Mouse (Mus musculus) kidney, postnatal 14 days (tissue): ENCODE measurements around the gene Pan2.
"Not testable (repeated sequence)": the region's sequence is repeated elsewhere in the genome, so short reads cannot be mapped to it uniquely, and the experiment has no call there.

Experiments used
- DNase-seq: peaks from one replicate; pipeline ENCODE4 v3.0.0; 2022; ENCODE audit warnings: mixed read lengths

Gene Pan2

GRCm38 (mm10) chr10:128303126-128304021 lies at the start of gene Pan2:
Gene Pan2, plus strand, starts transcription at chr10:128303335.
- DNase-seq, result peak; percentile 100

GRCm38 (mm10) chr10:128253677-128254255 lies 49.4 kb upstream of the Pan2 start, which contains the start of gene Apon:
Gene Apon, plus strand, starts transcription at chr10:128254096.
- no peak for DNase-seq

GRCm38 (mm10) chr10:128255925-128256324 lies 47.2 kb upstream of the Pan2 start:
- DNase-seq, result no peak

DNA sequence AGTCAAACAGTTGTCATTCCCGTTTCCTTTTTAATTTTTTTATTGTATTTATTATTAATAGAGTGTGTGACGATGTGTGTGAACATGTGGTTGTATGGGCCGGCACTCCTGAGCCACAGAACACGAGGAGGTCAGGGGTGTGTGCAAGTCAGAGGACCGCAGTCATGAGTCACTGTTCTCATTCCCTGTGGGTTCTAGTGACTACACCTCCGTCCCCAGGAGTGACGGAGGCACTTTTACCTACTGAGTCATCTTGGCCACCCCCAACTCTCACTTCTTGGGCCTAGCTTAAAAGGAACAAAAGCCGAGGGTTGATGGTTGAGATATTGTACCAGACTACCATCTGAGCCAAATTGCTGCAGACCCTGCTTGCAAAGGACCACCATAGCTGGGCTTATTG lies 46.8 kb upstream of the Pan2 start:
- no peak for DNase-seq

GRCm38 (mm10) chr10:128258953-128259352 lies 44.2 kb upstream of the Pan2 start:
- no peak for DNase-seq

GRCm38 (mm10) chr10:128259946-128260345 lies 43.2 kb upstream of the Pan2 start:
- no peak for DNase-seq

GRCm38 (mm10) chr10:128260376-128260775 lies 42.8 kb upstream of the Pan2 start:
- DNase-seq, result not testable (repeated sequence)

GRCm38 (mm10) chr10:128262300-128262699 lies 40.8 kb upstream of the Pan2 start:
- DNase-seq, result no peak

DNA sequence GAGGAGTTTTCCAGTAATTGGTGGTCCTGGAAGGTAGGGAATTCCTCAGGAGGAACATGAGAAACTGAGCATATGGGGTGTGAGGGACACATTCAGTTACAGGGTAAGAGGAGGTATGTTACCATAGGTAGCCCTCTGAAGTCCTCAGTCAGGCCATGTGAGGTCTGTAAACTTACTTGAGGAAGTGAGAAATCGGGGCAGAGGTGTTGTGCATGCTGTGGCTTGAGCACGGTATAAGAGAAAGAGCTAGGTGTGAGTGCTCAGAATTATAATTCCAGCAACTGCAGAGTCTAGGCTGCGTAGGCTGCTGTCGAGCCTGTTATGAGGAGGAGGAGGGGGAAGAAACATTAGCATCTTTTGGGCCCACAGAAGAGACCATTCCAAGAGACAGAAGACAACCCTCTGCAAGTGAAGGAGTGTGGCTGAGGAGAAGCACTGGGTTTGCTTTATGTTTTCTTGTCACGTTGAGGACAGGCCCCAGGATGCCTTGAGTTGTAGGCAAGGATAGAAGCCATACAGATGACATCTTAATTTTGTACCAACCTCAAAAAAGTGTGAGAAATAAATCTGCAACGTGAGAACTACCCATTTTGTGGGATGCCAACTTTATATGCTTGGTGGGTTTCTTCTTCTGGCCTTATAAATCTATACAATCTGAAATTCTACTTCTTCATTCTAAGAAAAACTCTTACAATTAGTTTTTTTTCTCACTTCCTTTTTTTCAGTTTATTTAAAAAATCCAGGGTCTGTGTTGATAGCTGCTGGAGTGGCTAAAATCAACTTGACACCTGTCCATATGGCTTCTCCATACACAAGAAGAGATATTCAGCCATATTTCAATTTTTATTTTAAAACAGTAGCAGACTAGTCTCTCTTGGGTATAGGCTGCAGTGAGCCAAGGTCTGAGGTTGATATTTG lies 39.5 kb upstream of the Pan2 start:
- DNase-seq, result no peak

DNA sequence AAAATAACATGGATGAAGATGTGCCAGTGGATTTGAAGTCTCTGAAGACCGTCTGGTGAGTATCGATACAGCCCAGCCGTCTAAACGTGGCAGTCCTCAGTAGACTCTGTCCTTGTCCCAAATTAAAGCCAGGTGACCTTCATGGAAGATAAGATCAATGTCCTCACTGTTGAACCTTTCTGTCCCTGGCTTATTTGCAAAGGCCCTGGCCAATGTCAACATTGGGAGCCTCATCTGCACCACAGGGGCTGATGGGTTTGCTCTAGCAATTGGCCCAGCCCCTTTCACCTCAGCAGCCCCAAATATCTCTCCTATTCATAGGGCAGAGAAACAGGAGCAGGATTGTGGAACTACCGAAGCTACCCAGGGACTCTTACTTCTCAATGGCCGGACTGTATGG lies 34.8 kb upstream of the Pan2 start, which contains the start of gene Apof:
Gene Apof, plus strand, starts transcription at position 301 of the 400 bp plus-strand sequence.
- DNase-seq, result no peak

GRCm38 (mm10) chr10:128269206-128269910 lies 33.8 kb upstream of the Pan2 start:
- DNase-seq, result no peak

DNA sequence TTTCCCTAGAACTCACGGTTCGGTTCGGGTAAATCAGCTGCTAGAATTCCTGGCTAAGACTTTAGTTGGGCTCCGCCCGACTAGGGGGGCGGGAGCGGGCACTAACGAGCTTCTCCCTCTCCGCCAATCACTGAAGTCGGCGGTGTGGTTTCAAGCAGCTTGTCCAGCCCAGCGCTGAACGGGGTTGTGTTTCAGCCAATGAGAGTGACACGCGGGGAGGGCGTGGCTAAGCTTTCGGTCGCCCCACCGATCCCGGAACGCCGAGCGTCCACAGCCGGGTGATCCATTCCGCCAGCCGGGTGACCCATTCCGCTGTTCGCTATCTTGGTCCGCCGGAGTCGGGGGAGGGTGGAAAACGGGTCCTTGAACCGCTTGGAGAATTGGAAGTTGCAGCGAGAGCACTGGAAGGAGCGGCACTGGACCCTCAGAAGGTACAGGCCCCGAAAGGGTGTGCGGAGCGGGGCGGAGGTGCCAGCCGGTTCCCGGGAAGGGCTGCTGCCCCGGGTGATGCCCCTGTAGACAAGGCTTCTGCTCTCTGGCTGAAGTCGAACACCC lies 32.8 kb upstream of the Pan2 start, which contains the start of gene Stat2:
Gene Stat2, plus strand, starts transcription at position 273 of the 555 bp plus-strand sequence.
- peak; percentile 98 for DNase-seq

DNA sequence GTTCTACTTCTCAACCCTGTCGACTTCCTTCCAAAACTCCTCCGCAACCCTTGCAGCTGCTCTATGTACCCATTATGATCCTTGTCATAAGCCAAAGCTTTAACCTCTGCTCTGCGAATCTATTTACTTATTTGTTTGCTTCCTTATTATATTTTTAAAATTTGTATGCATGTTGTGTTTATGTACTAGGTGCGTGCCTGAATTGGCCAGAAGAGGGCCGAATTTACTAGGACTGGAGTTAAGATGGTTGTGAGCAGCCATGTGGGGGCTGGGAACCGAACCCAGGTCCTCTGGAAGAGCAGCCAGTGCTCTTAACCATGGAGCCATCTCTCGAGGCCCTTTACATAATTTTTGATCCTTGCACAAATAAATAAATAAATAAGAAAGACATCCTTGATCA lies 32.3 kb upstream of the Pan2 start:
- no peak for DNase-seq

- peak; percentile 20 for DNase-seq
Observed at GRCm38 (mm10) chr10:128271883-128272282, 31.3 kb upstream of the Pan2 start.

DNA sequence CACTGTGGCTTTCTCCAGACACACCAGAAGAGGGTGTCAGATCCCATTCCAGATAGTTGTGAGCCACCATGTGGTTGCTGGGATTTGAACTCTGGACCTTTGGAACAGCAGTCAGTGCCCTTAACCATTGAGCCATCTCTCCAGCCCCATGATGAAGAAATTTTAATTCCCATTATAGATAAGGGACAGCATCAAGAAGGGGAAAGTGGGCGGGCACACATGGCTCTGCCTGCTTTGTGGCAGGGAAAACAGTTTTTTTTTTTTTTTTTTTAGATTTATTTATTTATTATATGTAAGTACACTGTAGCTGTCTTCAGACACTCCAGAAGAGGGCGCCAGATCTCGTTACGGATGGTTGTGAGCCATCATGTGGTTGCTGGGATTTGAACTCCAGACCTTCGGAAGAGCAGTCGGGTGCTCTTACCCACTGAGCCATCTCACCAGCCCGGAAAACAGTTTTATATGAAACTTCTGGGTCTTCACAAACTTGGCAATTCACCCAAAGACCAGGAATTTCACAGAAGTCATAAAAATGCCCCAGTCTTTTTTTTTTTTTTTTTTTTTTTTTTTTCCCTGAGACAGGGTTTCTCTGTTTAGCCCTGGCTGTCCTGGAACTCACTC lies 30.2 kb upstream of the Pan2 start:
- DNase-seq, result not testable (repeated sequence)

- not testable (repeated sequence) for DNase-seq
Observed at GRCm38 (mm10) chr10:128275374-128275773, 27.8 kb upstream of the Pan2 start.

DNA sequence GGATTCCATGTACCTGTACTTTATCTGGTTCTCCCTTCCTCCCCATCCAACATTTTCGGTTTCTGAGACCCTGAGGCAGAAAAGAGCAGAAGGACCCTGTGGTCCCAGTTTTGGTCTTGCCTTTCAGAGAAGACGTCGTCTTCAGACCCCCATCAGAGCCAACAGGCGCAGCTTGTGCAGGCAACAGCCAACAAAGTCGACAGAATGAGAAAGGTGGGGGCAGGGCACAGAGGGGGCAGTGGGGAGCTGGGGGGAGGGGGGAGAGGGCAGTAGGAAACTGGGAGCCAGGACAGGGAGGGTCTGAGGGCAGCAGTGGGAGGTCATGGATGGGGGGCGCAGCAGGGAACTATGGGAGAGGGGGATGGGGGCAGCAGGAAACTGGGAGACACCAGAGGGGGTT lies 25.0 kb upstream of the Pan2 start:
- DNase-seq, result no peak

- peak; percentile 41 for DNase-seq
Observed at GRCm38 (mm10) chr10:128280943-128281342, 22.2 kb upstream of the Pan2 start.

- DNase-seq, result no peak
Observed at GRCm38 (mm10) chr10:128281682-128282081, 21.5 kb upstream of the Pan2 start.

GRCm38 (mm10) chr10:128282886-128283450 lies 20.2 kb upstream of the Pan2 start:
- DNase-seq, result no peak
